Mouse (Mus musculus): Measurements from ENCODE around the gene Med24.

GRCm38 (mm10) chr11:98735111-98735510, 5.9 kb upstream of the Med24 start:
- TF ChIP-seq GATA1 (IDR thresholded peaks at IDR 0.05; ENCODE audit: low read length), result no peak
- no peak for TF ChIP-seq TAL1 (IDR thresholded peaks at IDR 0.05; ENCODE audit: low read length)

Data from erythroblast, embryonic 14.5 days (primary cell).